ENCODE assay signal across 8 mouse cellular contexts in the genomic region with DNA sequence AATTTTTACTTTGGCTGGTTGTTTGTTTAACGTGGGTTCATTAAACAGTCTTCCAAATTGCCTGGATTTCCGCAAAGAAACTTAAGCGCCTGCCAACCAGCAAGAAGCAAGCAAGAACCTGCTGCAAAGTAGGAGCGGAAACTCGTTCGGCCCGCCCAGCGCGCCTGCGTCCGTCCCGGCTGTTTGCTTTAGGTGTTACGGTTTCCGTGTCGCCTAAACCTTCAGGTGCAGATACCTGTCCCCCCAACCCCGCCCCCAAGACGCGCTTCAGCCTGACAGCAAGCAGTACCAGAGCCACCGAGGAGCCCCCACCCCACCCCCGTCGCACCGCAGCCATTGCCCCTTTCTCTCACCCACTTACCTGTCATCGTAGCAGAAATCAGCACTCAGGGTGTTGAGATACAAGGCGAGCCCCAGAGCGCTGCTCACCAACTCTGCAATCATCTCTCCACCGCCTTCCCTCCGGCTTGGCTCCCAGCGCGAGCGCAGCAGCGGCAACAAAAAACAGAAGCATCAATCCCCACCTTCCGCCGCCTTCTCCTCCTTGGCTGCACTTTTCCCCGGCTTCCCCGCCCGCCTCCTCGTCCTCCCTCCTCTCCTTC. TPM values are rescaled to one million over a fixed set of nuclear protein-coding genes. Genes with fewer than 3 reads are reported as not detected.
DNase-seq lines count a peak whose midpoint lies in the region; ATAC-seq lines count a peak whose summit lies in the region.

No protein-coding gene starts in this region.

- DNase-seq in spleen, adult 18-20 months = peak; percentile 6 to 15
- DNase-seq in spleen, adult 12 weeks (ENCODE audit: low spot score) = no peak
- peak; percentile 42 for DNase-seq in embryo, embryonic 9.5 days (ENCODE audit: extremely low spot score)
- DNase-seq in kidney, postnatal 10 days = peak; percentile 70
- DNase-seq in right cerebral cortex, adult 18-20 months = peak; percentile 33
- peak; percentile 48 for DNase-seq in urinary bladder, postnatal 25 days (ENCODE audit: low spot score)

- WGBS in heart, embryonic 15.5 days = under 1% methylated on average over 37 of the region's 37 CpGs
- under 1% methylated on average over 37 of the region's 37 CpGs for WGBS in lung, embryonic 16.5 days

- peak overlapping the region; percentile 92 for H3K4me3 ChIP-seq in heart, embryonic 15.5 days
- H3K4me3 ChIP-seq in lung, embryonic 16.5 days (ENCODE audit: low read length) = peak overlapping the region; percentile 92

- peak overlapping the region; percentile 76 for H3K9ac ChIP-seq in heart, embryonic 15.5 days
- H3K9ac ChIP-seq in lung, embryonic 16.5 days (ENCODE audit: low read length) = peak overlapping the region; percentile 84

- peaks cover 14% of the 10 kb centered on the region for H3K4me1 ChIP-seq in heart, embryonic 15.5 days (replicated peaks)
- H3K4me1 ChIP-seq in lung, embryonic 16.5 days (replicated peaks; ENCODE audit: control insufficient read depth, insufficient read depth, low read length) = peaks cover 7% of the 10 kb centered on the region

- H3K36me3 ChIP-seq in heart, embryonic 15.5 days = no peaks in the 10 kb centered on the region
- no peaks in the 10 kb centered on the region for H3K36me3 ChIP-seq in lung, embryonic 16.5 days (ENCODE audit: control insufficient read depth, insufficient read depth, low read length)

- H3K9me3 ChIP-seq in heart, embryonic 15.5 days (replicated peaks) = no peaks in the 10 kb centered on the region
- H3K9me3 ChIP-seq in lung, embryonic 16.5 days (ENCODE audit: control insufficient read depth, low read length) = no peaks in the 10 kb centered on the region

- ATAC-seq in heart, embryonic 15.5 days (replicated peaks; ENCODE audit: insufficient number of reproducible peaks, insufficient read depth, low FRiP score, low read depth) = no peak
- peak; percentile 4; the same call in 1 of the 2 replicates for ATAC-seq in lung, embryonic 16.5 days (ENCODE audit: low read depth)

- H3K27ac ChIP-seq in heart, embryonic 15.5 days = peak overlapping the region; percentile 83
- H3K27ac ChIP-seq in lung, embryonic 16.5 days (ENCODE audit: low read length) = peak overlapping the region; percentile 89

- peak overlapping the region; percentile 77 for H3K4me2 ChIP-seq in heart, embryonic 15.5 days
- peak overlapping the region; percentile 97 for H3K4me2 ChIP-seq in lung, embryonic 16.5 days (ENCODE audit: low read depth, low read length)

- no peaks in the 10 kb centered on the region for H3K27me3 ChIP-seq in heart, embryonic 15.5 days
- no peaks in the 10 kb centered on the region for H3K27me3 ChIP-seq in lung, embryonic 16.5 days (ENCODE audit: control insufficient read depth, insufficient read depth, low read depth, low read length)

RNA-seq across cellular contexts. Expression of a gene that starts 0.8 kb away (rescaled TPM):
- polyA plus RNA-seq in heart, embryonic 15.5 days (2015; fragmentation: Nextera tagmentation; extraction: Ambion mirVana) = 3.3 and 4.1 TPM in 2 replicates
- polyA plus RNA-seq in lung, embryonic 16.5 days (2015; fragmentation: Nextera tagmentation; extraction: Ambion mirVana) = 7.6 and 8.1 TPM in 2 replicates
